Mouse (Mus musculus) left cerebral cortex, adult 11 months (tissue): ENCODE measurements at regions not wholly inside any gene's neighbourhood (a gene's known extent, or its start where the extent isn't known, plus 50 kb on each side); places are given as distances from the start of the nearest gene placed in this dataset.
A peak's percentile ranks its signal among the peaks of the same experiment; 100 is the strongest.

Source experiments
- DNase-seq: peaks from one replicate; pipeline ENCODE4 v3.0.0; 2022; ENCODE audit warnings: low spot score

- DNase-seq: no peak
Measured at GRCm38 (mm10) chr8:95979223-95979622, 90.9 kb upstream of the Got2 start.

- DNase-seq: no peak
Measured at GRCm38 (mm10) chr8:95974889-95975288, 86.5 kb upstream of the Got2 start.

GRCm38 (mm10) chr8:95974231-95974630, 85.9 kb upstream of the Got2 start:
- DNase-seq: no peak

DNA sequence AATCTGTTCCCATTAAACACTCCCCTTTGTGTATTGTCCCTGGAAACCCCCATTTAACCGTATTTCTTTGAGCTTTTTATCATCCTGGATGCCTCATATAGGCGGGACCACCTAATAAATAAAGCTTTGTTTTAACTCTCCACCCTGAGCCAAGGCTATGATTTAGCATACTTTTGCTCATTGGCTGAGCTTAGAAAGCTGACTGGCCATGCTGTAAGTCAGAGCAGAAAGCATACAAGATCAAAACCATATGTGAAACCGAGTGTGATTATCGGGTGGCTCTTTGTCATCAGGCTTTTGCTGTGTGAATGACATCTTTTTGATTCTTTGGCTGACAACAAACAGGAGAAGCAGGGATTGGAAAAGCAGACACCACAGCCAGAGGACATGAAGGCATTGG, 85.2 kb upstream of the Got2 start:
- DNase-seq: no peak

GRCm38 (mm10) chr8:95968828-95969227, 80.5 kb upstream of the Got2 start:
- no peak for DNase-seq

DNA sequence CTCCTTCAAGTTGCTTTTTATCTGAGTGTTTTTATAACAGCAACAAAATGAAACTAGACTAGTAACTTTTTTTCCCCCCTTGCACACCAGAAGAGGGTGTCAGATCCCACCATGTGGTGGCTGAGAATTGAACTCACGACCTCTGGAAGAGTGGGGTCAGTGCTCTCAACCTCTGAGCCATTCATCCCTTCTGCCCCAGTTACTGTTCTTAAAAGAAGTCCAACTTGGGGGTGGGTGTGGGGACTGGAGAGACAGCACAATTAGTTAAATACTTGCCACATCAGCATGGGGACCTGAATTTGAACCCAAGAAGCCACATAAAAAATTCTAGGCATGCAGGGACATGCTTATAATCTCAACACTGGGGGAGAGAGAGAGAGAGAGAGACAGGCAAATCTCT, 78.1 kb upstream of the Got2 start:
- no peak for DNase-seq

GRCm38 (mm10) chr8:95952257-95952656, 63.9 kb upstream of the Got2 start:
- DNase-seq: no peak

DNA sequence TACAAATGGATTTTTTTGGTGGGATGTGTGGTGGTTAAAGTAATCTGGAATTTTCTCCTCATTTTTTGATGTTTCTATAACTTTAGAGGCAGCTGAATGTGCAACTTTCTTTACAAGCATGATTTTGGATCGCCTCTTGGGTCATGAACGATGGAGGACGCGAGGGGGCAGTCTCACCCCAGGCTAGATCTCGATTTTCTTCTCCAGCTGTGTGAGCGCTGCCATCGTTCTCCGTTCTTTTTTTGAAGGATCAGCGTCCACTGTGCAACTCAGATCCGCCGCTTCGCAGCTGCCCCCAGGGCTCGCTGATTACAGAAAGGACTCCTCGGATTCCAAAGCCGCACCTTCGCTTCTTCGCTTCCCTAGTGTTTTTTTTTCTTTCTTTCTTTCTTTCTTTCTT, 63.4 kb upstream of the Got2 start:
- peak; percentile 40 for DNase-seq
